Comparison of ENCODE assay signal across 10 mouse cellular contexts in genomic region chr1:58195541-58195940, GRCm38 (mm10). TPM values are rescaled to one million over a fixed set of nuclear protein-coding genes. Genes with fewer than 3 reads are reported as not detected.
DNase-seq lines count a peak whose midpoint lies in the region; ATAC-seq lines count a peak whose summit lies in the region.
"Had no signal": no experiment of that assay in that cellular context is flagged by ENCODE, and none has a peak within 500 bp of the region (broad histone marks: within the 10 kb centered on the region; RNA-seq: fewer than 3 reads in every experiment).

No protein-coding gene starts in this region.

- 16% methylated on average over 10 of the region's 10 CpGs for WGBS in heart, embryonic 14.5 days
- WGBS in liver, embryonic 15.5 days (ENCODE audit: insufficient replicate concordance): 17% methylated on average over 10 of the region's 10 CpGs

- H3K4me1 ChIP-seq in heart, embryonic 14.5 days (ENCODE audit: control insufficient read depth in 2 of 2, insufficient read depth in 2 of 2, low read length in 2 of 2): no peaks in the 10 kb centered on the region; a peak in 1 of 4 replicates
- H3K4me1 ChIP-seq in liver, embryonic 15.5 days (replicated peaks): no peaks in the 10 kb centered on the region
- H3K4me1 ChIP-seq: embryonic facial prominence, embryonic 12.5 days had no signal

- H3K4me3 ChIP-seq in heart, embryonic 14.5 days (ENCODE audit: control insufficient read depth in 1 of 2, insufficient read depth in 1 of 2, low read depth in 1 of 2, low read length in 2 of 2): no peak overlapping the region
- no peak overlapping the region for H3K4me3 ChIP-seq in liver, embryonic 15.5 days (replicated peaks)
- H3K4me3 ChIP-seq: embryonic facial prominence, embryonic 12.5 days; layer of hippocampus, adult 2 months had no signal

- H3K4me2 ChIP-seq in heart, embryonic 14.5 days (ENCODE audit: low read length): peak overlapping the region; percentile 43; the same call in 1 of the 2 replicates
- peak overlapping the region; percentile 4 for H3K4me2 ChIP-seq in liver, embryonic 15.5 days
- H3K4me2 ChIP-seq: embryonic facial prominence, embryonic 12.5 days had no signal

- no peaks in the 10 kb centered on the region for H3K36me3 ChIP-seq in heart, embryonic 14.5 days (ENCODE audit: control insufficient read depth, insufficient read depth, low read length)
- no peaks in the 10 kb centered on the region for H3K36me3 ChIP-seq in liver, embryonic 15.5 days (replicated peaks)
- H3K36me3 ChIP-seq in splenic B cell, adult 2 months (ENCODE audit: control insufficient read depth, insufficient read depth, low read length, poor library complexity, severe bottlenecking): no peaks in the 10 kb centered on the region
- H3K36me3 ChIP-seq: embryonic facial prominence, embryonic 12.5 days had no signal

- H3K27me3 ChIP-seq in heart, embryonic 14.5 days (ENCODE audit: control insufficient read depth, insufficient read depth, low read length): 0 out of 2 replicates have a peak, but pooled peaks cover 4% of the 10 kb centered on the region
- H3K27me3 ChIP-seq in liver, embryonic 15.5 days: no peaks in the 10 kb centered on the region
- no peaks in the 10 kb centered on the region for H3K27me3 ChIP-seq in splenic B cell, adult 2 months (ENCODE audit: control insufficient read depth, insufficient read depth, low read length, poor library complexity, severe bottlenecking)
- H3K27me3 ChIP-seq: embryonic facial prominence, embryonic 12.5 days had no signal

- no peaks in the 10 kb centered on the region for H3K9me3 ChIP-seq in heart, embryonic 14.5 days (ENCODE audit: control insufficient read depth, low read length)
- no peaks in the 10 kb centered on the region for H3K9me3 ChIP-seq in liver, embryonic 15.5 days (replicated peaks)
- H3K9me3 ChIP-seq: embryonic facial prominence, embryonic 12.5 days had no signal

- ATAC-seq in heart, embryonic 14.5 days (ENCODE audit: insufficient number of reproducible peaks, insufficient read depth, low FRiP score, low read depth): no peak
- no peak for ATAC-seq in liver, embryonic 15.5 days (ENCODE audit: insufficient read depth)

- no peak overlapping the region for H3K27ac ChIP-seq in heart, embryonic 14.5 days (replicated peaks in 1 of 2; ENCODE audit: control insufficient read depth in 1 of 2, insufficient read depth in 1 of 2, low read depth in 2 of 2, low read length in 2 of 2)
- H3K27ac ChIP-seq in liver, embryonic 15.5 days (replicated peaks): no peak overlapping the region
- H3K27ac ChIP-seq: embryonic facial prominence, embryonic 12.5 days; layer of hippocampus, adult 2 months had no signal

- DNase-seq in heart, postnatal 25 days (ENCODE audit: low spot score): no peak
- DNase-seq in c-Kit-positive CD71-negative TER-119-negative erythroid progenitor cells, embryonic 14.5 days (ENCODE audit: low read depth): peak; percentile 8
- DNase-seq in splenic B cell, adult 2 months (ENCODE audit: low read depth, low spot score): peak; percentile 24
- DNase-seq in cerebellum, postnatal 36 days: no peak
- no peak for DNase-seq in cerebellum, adult 18-20 months
- no peak for DNase-seq in left cerebral cortex, adult 18-20 months (ENCODE audit: low spot score in 2 of 2)

- intact Hi-C loops in heart, postnatal 25 days (cut with DNase I): no loop called here

- H3K9ac ChIP-seq in heart, embryonic 14.5 days (ENCODE audit: low read length): no peak overlapping the region
- no peak overlapping the region for H3K9ac ChIP-seq in liver, embryonic 15.5 days
- H3K9ac ChIP-seq: embryonic facial prominence, embryonic 12.5 days had no signal

RNA-seq across cellular contexts. Expression of gene Aox4, which starts 14.7 kb away (rescaled TPM):
- polyA plus RNA-seq in heart, embryonic 14.5 days (2014; fragmentation: Nextera tagmentation; extraction: Ambion mirVana): 0.24 and 0.49 TPM in 2 replicates
- not detected for total RNA-seq in heart, postnatal 25 days (2021)
- 0.09 and 0.24 TPM in 2 replicates for polyA plus RNA-seq in liver, embryonic 15.5 days (2015; fragmentation: Nextera tagmentation; extraction: Ambion mirVana)
- 1 to 10 TPM; 3.6 to 4.6 TPM for total RNA-seq in left cerebral cortex, adult 18-20 months (2021)

Comparison
In these comparisons a context has a peak if more than half of its experiments do, and no peak if none do; other contexts are left out.
1. DNase-seq: peak in c-Kit-positive CD71-negative TER-119-negative erythroid progenitor cells, embryonic 14.5 days (single experiment) and splenic B cell, adult 2 months (single experiment); none in heart, postnatal 25 days (single experiment), cerebellum, postnatal 36 days (0 of 2), cerebellum, adult 18-20 months (0 of 2) and left cerebral cortex, adult 18-20 months (0 of 2).
2. RNA of gene Aox4, which starts 14.7 kb away (total RNA-seq): 3.6 to 4.6 TPM in left cerebral cortex, adult 18-20 months; not detected in heart, postnatal 25 days; every median in the first group is over 4 times any median in the second.